Mouse (Mus musculus): ENCODE results near the gene 2310033P09Rik. TPM values are rescaled to one million over a fixed set of nuclear protein-coding genes. Genes with fewer than 3 reads are reported as not detected.

Gene 2310033P09Rik
- polyA plus RNA-seq, 1 experiment from 2014 or later: 23.7 TPM

DNA sequence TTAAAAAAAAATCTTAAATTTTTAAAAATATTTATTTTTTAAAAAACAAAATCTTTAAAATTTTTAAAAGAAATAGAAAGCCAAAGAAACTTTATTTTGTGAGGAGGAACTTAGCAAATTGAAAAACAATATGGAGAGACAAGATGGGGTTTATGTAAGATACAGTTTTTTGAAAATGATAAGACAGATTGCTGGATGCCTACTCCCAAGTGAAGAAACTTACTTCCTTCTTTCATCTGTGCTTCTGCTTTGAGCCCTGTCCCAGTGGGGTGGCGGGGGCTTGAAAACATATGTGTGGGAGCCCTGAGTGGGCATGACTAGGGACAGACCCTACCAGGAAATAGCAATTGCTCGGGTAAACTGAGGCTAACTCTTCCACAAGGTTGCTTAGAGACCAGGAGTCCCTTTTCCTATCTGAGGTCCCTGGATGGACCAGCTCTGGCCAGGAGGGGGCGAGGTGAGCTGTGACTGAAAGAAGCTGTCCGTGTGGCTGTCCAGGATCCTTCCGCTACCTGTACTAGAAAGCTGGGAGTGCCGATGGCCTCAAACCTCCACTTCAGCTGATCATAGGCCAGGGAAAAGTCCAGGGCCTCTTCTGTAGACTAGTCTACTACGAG is 22.1 kb downstream of the 2310033P09Rik start:
- Histone ChIP-seq H3K4me2 (ENCODE audit: low read length) (no peak overlapping the region), H3K9me3 (ENCODE audit: control insufficient read depth, low read length) (no peaks in the 10 kb centered on the region), H3K4me1 (ENCODE audit: control insufficient read depth, insufficient read depth, low read length) (peaks cover 22% of the 10 kb centered on the region), H3K4me3 (replicated peaks; ENCODE audit: low read depth, low read length) (no peak overlapping the region), H3K36me3 (ENCODE audit: control insufficient read depth, insufficient read depth, low read length) (no peaks in the 10 kb centered on the region), H3K9ac (replicated peaks; ENCODE audit: low read length) (no peak overlapping the region), H3K27ac (replicated peaks; ENCODE audit: low read depth, low read length) (no peak overlapping the region), H3K27me3 (ENCODE audit: control insufficient read depth, insufficient read depth, low read length) (no peaks in the 10 kb centered on the region)
- peak; percentile 76 for DNase-seq
- WGBS: 14% methylated on average over 7 of the region's 7 CpGs
- ATAC-seq (ENCODE audit: low FRiP score, low TSS enrichment): no peak

- Histone ChIP-seq H3K9me3 (ENCODE audit: control insufficient read depth, low read length) (no peaks in the 10 kb centered on the region), H3K4me1 (ENCODE audit: control insufficient read depth, insufficient read depth, low read length) (peaks cover 4% of the 10 kb centered on the region; the same call in 1 of the 2 replicates), H3K4me3 (replicated peaks; ENCODE audit: low read depth, low read length) (no peak overlapping the region), H3K9ac (replicated peaks; ENCODE audit: low read length) (no peak overlapping the region), H3K27ac (replicated peaks; ENCODE audit: low read depth, low read length) (no peak overlapping the region), H3K36me3 (ENCODE audit: control insufficient read depth, insufficient read depth, low read length) (no peaks in the 10 kb centered on the region), H3K4me2 (ENCODE audit: low read length) (no peak overlapping the region), H3K27me3 (ENCODE audit: control insufficient read depth, insufficient read depth, low read length) (0 out of 2 replicates have a peak, but pooled peaks cover 3% of the 10 kb centered on the region)
- DNase-seq (no peak), ATAC-seq (ENCODE audit: low FRiP score, low TSS enrichment) (no peak)
- 57% methylated on average over 2 of the region's 2 CpGs for WGBS
These were observed 24.7 kb downstream of the 2310033P09Rik start for GRCm38 (mm10) chr11:59232797-59233196.

- peak; percentile 76 for DNase-seq
- Histone ChIP-seq H3K9ac (replicated peaks; ENCODE audit: low read length) (no peak overlapping the region), H3K27me3 (ENCODE audit: control insufficient read depth, insufficient read depth, low read length) (0 out of 2 replicates have a peak, but pooled peaks cover 3% of the 10 kb centered on the region), H3K27ac (replicated peaks; ENCODE audit: low read depth, low read length) (no peak overlapping the region), H3K36me3 (ENCODE audit: control insufficient read depth, insufficient read depth, low read length) (no peaks in the 10 kb centered on the region), H3K4me2 (ENCODE audit: low read length) (no peak overlapping the region), H3K9me3 (ENCODE audit: control insufficient read depth, low read length) (no peaks in the 10 kb centered on the region), H3K4me3 (replicated peaks; ENCODE audit: low read depth, low read length) (no peak overlapping the region), H3K4me1 (ENCODE audit: control insufficient read depth, insufficient read depth, low read length) (peaks cover 13% of the 10 kb centered on the region; the same call in 1 of the 2 replicates)
- WGBS: 4% methylated on average over 15 of the region's 15 CpGs
- peak; percentile 53 for ATAC-seq (ENCODE audit: low FRiP score, low TSS enrichment)
These were observed 30.7 kb downstream of the 2310033P09Rik start for GRCm38 (mm10) chr11:59238525-59239427.

DNA sequence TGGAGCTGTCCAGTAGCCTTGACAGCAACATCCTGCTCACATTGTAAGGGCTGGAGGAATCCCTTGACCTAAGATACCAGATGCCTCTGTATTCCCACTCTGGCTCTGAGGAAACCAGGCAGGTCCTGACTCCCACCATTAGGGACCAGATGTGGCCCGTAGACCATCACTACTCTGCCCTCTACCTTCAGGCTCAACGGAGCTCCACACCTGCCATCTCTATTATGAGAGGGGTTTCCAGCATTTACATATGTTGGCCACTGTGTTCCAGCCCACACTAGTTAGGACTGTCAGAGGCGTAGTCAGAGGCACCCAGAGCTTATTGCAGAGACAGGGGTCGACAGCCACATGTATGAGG is 31.3 kb downstream of the 2310033P09Rik start:
- Histone ChIP-seq H3K27me3 (ENCODE audit: control insufficient read depth, insufficient read depth, low read length) (0 out of 2 replicates have a peak, but pooled peaks cover 3% of the 10 kb centered on the region), H3K27ac (replicated peaks; ENCODE audit: low read depth, low read length) (no peak overlapping the region), H3K36me3 (ENCODE audit: control insufficient read depth, insufficient read depth, low read length) (no peaks in the 10 kb centered on the region), H3K9me3 (ENCODE audit: control insufficient read depth, low read length) (no peaks in the 10 kb centered on the region), H3K4me1 (ENCODE audit: control insufficient read depth, insufficient read depth, low read length) (peaks cover 13% of the 10 kb centered on the region; the same call in 1 of the 2 replicates), H3K4me3 (replicated peaks; ENCODE audit: low read depth, low read length) (no peak overlapping the region), H3K9ac (replicated peaks; ENCODE audit: low read length) (no peak overlapping the region), H3K4me2 (ENCODE audit: low read length) (no peak overlapping the region)
- DNase-seq: no peak
- ATAC-seq (ENCODE audit: low FRiP score, low TSS enrichment): no peak
- 71% methylated on average over 4 of the region's 4 CpGs for WGBS

DNA sequence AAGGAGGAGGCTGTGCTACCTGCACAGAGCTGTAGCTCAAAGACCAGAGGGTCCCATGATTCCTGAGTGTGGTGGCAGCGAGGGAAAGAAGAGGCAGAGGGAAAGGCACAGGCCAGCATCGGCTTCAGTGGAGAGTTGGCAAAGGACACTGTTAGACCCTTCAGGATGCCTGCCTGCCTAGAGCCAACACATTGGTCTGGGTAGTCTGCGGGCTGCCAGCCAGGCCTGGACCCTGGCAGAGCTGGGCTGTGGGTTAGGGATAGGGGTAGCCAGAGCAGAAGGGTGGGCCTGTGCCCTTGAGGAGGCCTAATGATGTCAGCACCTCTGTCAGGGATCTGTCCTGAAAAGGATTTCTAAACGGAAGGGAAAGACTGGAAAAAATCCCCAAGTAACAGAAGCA is 31.7 kb downstream of the 2310033P09Rik start:
- ATAC-seq (ENCODE audit: low FRiP score, low TSS enrichment): no peak
- no peak overlapping the region for H3K27ac ChIP-seq (replicated peaks; ENCODE audit: low read depth, low read length)
- H3K9me3 ChIP-seq (ENCODE audit: control insufficient read depth, low read length): no peaks in the 10 kb centered on the region
- 75% methylated on average over 4 of the region's 4 CpGs for WGBS
- peaks cover 13% of the 10 kb centered on the region; the same call in 1 of the 2 replicates for H3K4me1 ChIP-seq (ENCODE audit: control insufficient read depth, insufficient read depth, low read length)
- H3K36me3 ChIP-seq (ENCODE audit: control insufficient read depth, insufficient read depth, low read length): no peaks in the 10 kb centered on the region
- H3K9ac ChIP-seq (replicated peaks; ENCODE audit: low read length): no peak overlapping the region
- H3K27me3 ChIP-seq (ENCODE audit: control insufficient read depth, insufficient read depth, low read length): 0 out of 2 replicates have a peak, but pooled peaks cover 3% of the 10 kb centered on the region
- no peak for DNase-seq
- H3K4me3 ChIP-seq (replicated peaks; ENCODE audit: low read depth, low read length): no peak overlapping the region
- H3K4me2 ChIP-seq (ENCODE audit: low read length): no peak overlapping the region

DNA sequence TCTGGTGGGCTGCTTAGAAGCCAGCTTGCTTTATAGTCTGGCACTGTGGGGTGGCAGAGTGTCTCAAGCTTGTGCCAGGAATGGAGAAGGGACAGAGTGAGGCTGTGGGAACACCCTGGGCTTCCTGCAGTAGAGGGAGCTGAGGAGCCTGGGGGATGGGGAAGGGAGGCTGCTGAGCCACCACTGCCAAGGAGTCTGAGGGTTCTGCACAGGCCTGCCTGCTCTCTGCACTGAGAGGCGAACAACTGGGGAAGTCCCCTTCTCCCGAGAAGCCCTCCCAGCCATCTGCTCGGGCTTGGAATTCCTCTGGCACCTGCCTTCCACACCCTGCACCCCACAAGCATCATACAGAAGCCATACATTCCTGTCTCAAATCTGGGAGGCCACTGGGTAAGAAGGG is 33.7 kb downstream of the 2310033P09Rik start:
- Histone ChIP-seq H3K27ac (replicated peaks; ENCODE audit: low read depth, low read length) (no peak overlapping the region), H3K9me3 (ENCODE audit: control insufficient read depth, low read length) (no peaks in the 10 kb centered on the region), H3K36me3 (ENCODE audit: control insufficient read depth, insufficient read depth, low read length) (no peaks in the 10 kb centered on the region), H3K27me3 (ENCODE audit: control insufficient read depth, insufficient read depth, low read length) (0 out of 2 replicates have a peak, but pooled peaks cover 3% of the 10 kb centered on the region), H3K9ac (replicated peaks; ENCODE audit: low read length) (no peak overlapping the region), H3K4me3 (replicated peaks; ENCODE audit: low read depth, low read length) (no peak overlapping the region), H3K4me2 (ENCODE audit: low read length) (no peak overlapping the region), H3K4me1 (ENCODE audit: control insufficient read depth, insufficient read depth, low read length) (peaks cover 13% of the 10 kb centered on the region; the same call in 1 of the 2 replicates)
- DNase-seq: no peak
- WGBS: 55% methylated on average over 3 of the region's 3 CpGs
- no peak for ATAC-seq (ENCODE audit: low FRiP score, low TSS enrichment)

DNA sequence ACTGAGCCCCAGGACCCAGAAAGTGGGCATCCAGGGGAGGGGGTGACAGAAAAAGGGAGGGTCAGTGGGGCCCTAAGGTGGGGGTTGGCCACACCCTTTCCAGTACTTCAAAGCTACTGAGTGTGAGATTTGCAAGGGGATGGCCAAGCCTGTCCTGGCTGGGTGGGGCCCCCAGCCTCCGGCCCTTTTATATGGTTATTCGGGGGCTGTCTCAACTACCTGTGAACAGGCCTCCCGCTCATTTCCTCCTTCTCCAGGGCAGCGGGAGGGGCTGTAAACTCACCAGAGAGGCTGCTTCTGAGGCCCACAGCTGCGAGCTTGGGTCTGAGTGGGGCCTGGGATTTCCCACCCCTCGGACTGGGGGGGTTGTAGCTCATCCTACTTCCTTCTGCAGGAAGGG is 35.7 kb downstream of the 2310033P09Rik start:
- no peak overlapping the region for H3K4me2 ChIP-seq (ENCODE audit: low read length)
- WGBS: 59% methylated on average over 6 of the region's 6 CpGs
- peaks cover 7% of the 10 kb centered on the region; the same call in 1 of the 2 replicates for H3K4me1 ChIP-seq (ENCODE audit: control insufficient read depth, insufficient read depth, low read length)
- no peaks in the 10 kb centered on the region for H3K9me3 ChIP-seq (ENCODE audit: control insufficient read depth, low read length)
- DNase-seq (no peak), ATAC-seq (ENCODE audit: low FRiP score, low TSS enrichment) (no peak)
- no peak overlapping the region for H3K9ac ChIP-seq (replicated peaks; ENCODE audit: low read length)
- H3K36me3 ChIP-seq (ENCODE audit: control insufficient read depth, insufficient read depth, low read length): no peaks in the 10 kb centered on the region
- no peak overlapping the region for H3K27ac ChIP-seq (replicated peaks; ENCODE audit: low read depth, low read length)
- H3K4me3 ChIP-seq (replicated peaks; ENCODE audit: low read depth, low read length): no peak overlapping the region
- no peaks in the 10 kb centered on the region for H3K27me3 ChIP-seq (ENCODE audit: control insufficient read depth, insufficient read depth, low read length)

GRCm38 (mm10) chr11:59248101-59248500 is 40.0 kb downstream of the 2310033P09Rik start:
- 77% methylated on average over 10 of the region's 10 CpGs for WGBS
- H3K4me2 ChIP-seq (ENCODE audit: low read length): no peak overlapping the region

More at GRCm38 (mm10) chr11:59248101-59248500, 40.0 kb downstream of the 2310033P09Rik start:
- Histone ChIP-seq H3K36me3 (ENCODE audit: control insufficient read depth, insufficient read depth, low read length) (no peaks in the 10 kb centered on the region), H3K9me3 (ENCODE audit: control insufficient read depth, low read length) (no peaks in the 10 kb centered on the region), H3K27ac (replicated peaks; ENCODE audit: low read depth, low read length) (no peak overlapping the region), H3K4me1 (ENCODE audit: control insufficient read depth, insufficient read depth, low read length) (no peaks in the 10 kb centered on the region), H3K9ac (replicated peaks; ENCODE audit: low read length) (no peak overlapping the region), H3K27me3 (ENCODE audit: control insufficient read depth, insufficient read depth, low read length) (no peaks in the 10 kb centered on the region), H3K4me3 (replicated peaks; ENCODE audit: low read depth, low read length) (no peak overlapping the region)
- ATAC-seq (ENCODE audit: low FRiP score, low TSS enrichment) (no peak), DNase-seq (no peak)

All from midbrain, embryonic 14.5 days (tissue).